Comparison of ENCODE assay signal across 9 mouse cellular contexts in the genomic region with DNA sequence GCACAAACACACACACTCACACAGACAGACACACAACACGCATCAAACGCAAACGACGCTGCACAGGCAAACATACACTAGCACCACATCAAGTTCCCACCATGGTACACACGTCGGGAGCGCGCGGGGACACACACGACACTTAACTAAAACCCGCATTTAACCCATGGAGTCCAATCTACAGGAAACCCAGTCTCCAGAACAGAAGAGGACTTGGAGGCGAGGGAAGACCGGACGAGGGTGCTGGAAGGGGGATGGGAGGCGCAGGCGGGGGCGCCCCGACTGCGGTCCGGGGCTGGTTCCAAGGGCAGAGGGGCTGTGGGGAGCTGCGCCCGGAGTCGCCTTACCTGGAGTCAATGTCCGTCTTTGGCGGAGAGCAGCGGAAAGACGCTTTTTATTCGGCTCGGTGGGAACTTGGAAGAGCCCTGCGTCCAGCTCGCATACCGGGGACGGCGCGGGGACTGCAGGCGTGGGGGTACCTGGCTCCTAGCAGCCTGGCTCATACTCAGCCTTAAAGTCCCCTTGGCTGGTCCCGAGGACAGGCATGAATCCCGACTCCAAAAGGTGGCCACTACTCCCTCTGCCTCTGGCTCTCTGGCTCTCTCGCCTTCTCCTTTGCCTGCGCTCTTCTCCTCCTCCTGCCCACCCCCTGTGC. TPM values are rescaled to one million over a fixed set of nuclear protein-coding genes. Genes with fewer than 3 reads are reported as not detected.
DNase-seq lines count a peak whose midpoint lies in the region; ATAC-seq and TF ChIP-seq lines count a peak whose summit lies in the region.
"Had no signal": no experiment of that assay in that cellular context is flagged by ENCODE, and none has a peak within 500 bp of the region (broad histone marks: within the 10 kb centered on the region; RNA-seq: fewer than 3 reads in every experiment).

No protein-coding gene starts in this region.

- ATAC-seq in forebrain, postnatal 0 days: peak; percentile 14
- peak; percentile 49 for ATAC-seq in midbrain, embryonic 13.5 days

- H3K27ac ChIP-seq in left cerebral cortex, adult 2 months: peak overlapping the region; percentile 94
- peak overlapping the region; percentile 74 for H3K27ac ChIP-seq in forebrain, postnatal 0 days (ENCODE audit: low read depth, low read length)
- peak overlapping the region; percentile 77 for H3K27ac ChIP-seq in midbrain, embryonic 13.5 days

- H3K4me2 ChIP-seq in forebrain, postnatal 0 days (ENCODE audit: low read depth): peak overlapping the region; percentile 48
- peak overlapping the region; percentile 79 for H3K4me2 ChIP-seq in midbrain, embryonic 13.5 days (replicated peaks)

- peak overlapping the region; percentile 63 for H3K9ac ChIP-seq in forebrain, postnatal 0 days
- H3K9ac ChIP-seq in midbrain, embryonic 13.5 days (replicated peaks): peak overlapping the region; percentile 78

- no peaks in the 10 kb centered on the region for H3K4me1 ChIP-seq in forebrain, postnatal 0 days (ENCODE audit: insufficient read depth)
- H3K4me1 ChIP-seq in midbrain, embryonic 13.5 days (replicated peaks): peaks cover 14% of the 10 kb centered on the region; the same call in 1 of the 2 replicates

- TF ChIP-seq CTCF in left cerebral cortex, adult 2 months (IDR thresholded peaks at IDR 0.05): no peak
- no peak for TF ChIP-seq CTCF in forebrain, postnatal 0 days (IDR thresholded peaks at IDR 0.05; ENCODE audit: low read depth)

- H3K27me3 ChIP-seq in forebrain, postnatal 0 days (ENCODE audit: insufficient read depth, low read length): no peaks in the 10 kb centered on the region
- no peaks in the 10 kb centered on the region; the same call in 1 of the 2 replicates for H3K27me3 ChIP-seq in midbrain, embryonic 13.5 days

- intact Hi-C loops in left cerebral cortex, adult 2 months (cut with DNase I): loop anchor here (1.0 to 10.0 kb wide), 9 partner anchors 62 to 1301 kb away; no protein-coding TSS in a partner anchor
- intact Hi-C loops in left cerebral cortex, postnatal 25 days (cut with DNase I): loop anchor here (1.0 to 10.0 kb wide), 13 partner anchors 143 to 1479 kb away; no protein-coding TSS in a partner anchor

- peak overlapping the region; percentile 87 for H3K4me3 ChIP-seq in left cerebral cortex, adult 2 months
- H3K4me3 ChIP-seq in forebrain, postnatal 0 days (ENCODE audit: low read depth, low read length): peak overlapping the region; percentile 61
- H3K4me3 ChIP-seq in midbrain, embryonic 13.5 days (replicated peaks): peak overlapping the region; percentile 73
- H3K4me3 ChIP-seq: myocyte had no signal

- 3% methylated on average over 40 of the region's 40 CpGs for WGBS in forebrain, postnatal 0 days
- under 1% methylated on average over 40 of the region's 40 CpGs for WGBS in midbrain, embryonic 13.5 days

- no peaks in the 10 kb centered on the region for H3K36me3 ChIP-seq in forebrain, postnatal 0 days (ENCODE audit: insufficient read depth)
- H3K36me3 ChIP-seq in midbrain, embryonic 13.5 days: no peaks in the 10 kb centered on the region

- DNase-seq in left cerebral cortex, adult 2 months (ENCODE audit: extremely low spot score in 1 of 2, low spot score in 2 of 2): no peak
- DNase-seq in left cerebral cortex, postnatal 25 days (ENCODE audit: low spot score in 2 of 2): no peak
- DNase-seq in embryo, embryonic 11 days: peak; percentile 26
- peak; percentile 67 for DNase-seq in forebrain, postnatal 0 days
- no peak for DNase-seq in spleen, postnatal 14 days (ENCODE audit: low spot score in 2 of 2)
- DNase-seq in B cell, adult 2 months: no peak

- H3K9me3 ChIP-seq in forebrain, postnatal 0 days (ENCODE audit: low read length): no peaks in the 10 kb centered on the region
- H3K9me3 ChIP-seq in midbrain, embryonic 13.5 days: no peaks in the 10 kb centered on the region

RNA-seq across cellular contexts. Expression of a gene that starts 0.4 kb away (rescaled TPM):
- 100 to 1,000 TPM; 250 to 282 TPM for total RNA-seq in left cerebral cortex, adult 2 months (2021)
- total RNA-seq in left cerebral cortex, postnatal 25 days (2021): 100 to 1,000 TPM; 261 to 279 TPM
- total RNA-seq in forebrain, postnatal 0 days (2014; rRNA removed): 74.6 and 88.8 TPM in 2 replicates
- 38.2 and 56.4 TPM in 2 replicates for polyA plus RNA-seq in forebrain, postnatal 0 days (2015; fragmentation: Nextera tagmentation; extraction: Ambion mirVana)
- 25.9 and 31.4 TPM in 2 replicates for polyA plus RNA-seq in midbrain, embryonic 13.5 days (2015; fragmentation: Nextera tagmentation; extraction: Ambion mirVana)
- total RNA-seq: common myeloid progenitor, adult 5-6 weeks had no signal

Comparison
In these comparisons a context has a peak if more than half of its experiments do, and no peak if none do; other contexts are left out.
1. DNase-seq: peak in embryo, embryonic 11 days (single experiment) and forebrain, postnatal 0 days (single experiment); none in left cerebral cortex, adult 2 months (0 of 2), left cerebral cortex, postnatal 25 days (0 of 2), spleen, postnatal 14 days (0 of 2) and B cell, adult 2 months (0 of 2).
2. Peak in every context shown above with its lines, with median percentiles within 50 percentile points of each other: H3K27ac ChIP-seq and H3K4me3 ChIP-seq.